Mouse (Mus musculus) spleen, adult 2 months (tissue): ENCODE data around the gene G6pc3. TPM values are rescaled to one million over a fixed set of nuclear protein-coding genes. Genes with fewer than 3 reads are reported as not detected.

Experiments
- DNase-seq, 2 experiments: peaks; one replicate each; pipeline versions ENCODE4 v3.0.0 to v3.0.0-alpha.2; 2012 to 2021; ENCODE audit warnings: low spot score in 2 of 2, low read depth in 1 of 2
- H3K27ac ChIP-seq: fragments of 200-500 bp; 2 replicates; pipeline ENCODE4 v1.5.1; 2012; ENCODE audit warnings: low read length, inconsistent platforms; ENCODE audit not compliant: insufficient read depth
- H3K27me3 ChIP-seq: fragments of 200-500 bp; 2 replicates; pipeline ENCODE4 v1.6.1; 2012; ENCODE audit warnings: mild to moderate bottlenecking, moderate library complexity, low read length, inconsistent platforms; ENCODE audit not compliant: control insufficient read depth, insufficient read depth
- H3K36me3 ChIP-seq: fragments of 200-500 bp; 2 replicates; pipeline ENCODE4 v1.6.1; 2012; ENCODE audit warnings: mild to moderate bottlenecking, low read length, inconsistent platforms; ENCODE audit not compliant: control insufficient read depth, insufficient read depth
- H3K4me1 ChIP-seq: fragments of 200-500 bp; 2 replicates; pipeline ENCODE4 v1.6.1; 2011; ENCODE audit warnings: inconsistent platforms; ENCODE audit not compliant: control insufficient read depth, insufficient read depth, insufficient read length
- H3K4me3 ChIP-seq: fragments of 200-500 bp; 2 replicates; pipeline ENCODE4 v1.5.1; 2011; ENCODE audit warnings: mild to moderate bottlenecking, inconsistent platforms; ENCODE audit not compliant: insufficient read depth, insufficient read length; ENCODE audit errors: extremely low read depth
- CTCF ChIP-seq: fragments of 200-500 bp; IDR thresholded peaks from 2 replicates; pipeline ENCODE4 v1.5.1; 2011; ENCODE audit warnings: mild to moderate bottlenecking, inconsistent platforms; ENCODE audit not compliant: insufficient read depth, insufficient read length, insufficient replicate concordance; ENCODE audit errors: extremely low read depth
- POLR2A ChIP-seq: fragments of 200-500 bp; IDR thresholded peaks from 2 replicates; pipeline ENCODE4 v1.6.1; 2011; ENCODE audit warnings: low read depth, low read length, inconsistent platforms
- WGBS: fragments of 180-500 bp; shearing (Covaris S2); methylation state at CpG from one replicate; pipeline ENCODE4 v1.1.7; 2018; 5-methylcytosine and 5-hydroxymethylcytosine counted together
- polyA plus RNA-seq: library from polyadenylated mRNA; depleted of rRNA; stranded (reverse); fragments of >200 nt; gene quantifications from 2 replicates; pipeline ENCODE4 v1.2.3, GENCODE M21; 2012

G6pc3 gene
- polyA plus RNA-seq, 1 experiment, result 63.9 TPM

DNA sequence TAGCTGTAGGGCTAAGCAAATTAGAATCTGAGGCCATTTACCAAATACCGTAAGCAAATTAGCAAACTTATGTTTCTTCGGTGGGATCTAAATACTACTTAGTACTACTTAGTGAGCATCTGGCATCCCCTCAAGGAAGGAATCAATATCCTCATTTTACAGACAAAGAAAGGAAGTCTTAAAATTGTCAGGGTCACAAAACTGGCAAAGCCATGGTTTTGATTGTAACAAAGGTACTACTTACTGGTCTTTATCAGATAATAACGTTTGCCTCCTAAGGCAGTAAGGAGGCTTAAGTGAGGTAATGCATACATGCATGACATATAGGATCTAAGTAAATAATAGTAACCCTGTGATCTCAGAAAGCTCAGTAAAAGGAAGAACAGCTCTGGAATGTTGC lies 3.7 kb upstream of the G6pc3 start:
- H3K27me3 ChIP-seq, result no peaks in the 10 kb centered on the region
- 44% methylated on average over 3 of the region's 3 CpGs for WGBS
- no peak overlapping the region for H3K27ac ChIP-seq
- peaks cover 4% of the 10 kb centered on the region for H3K4me1 ChIP-seq
- TF ChIP-seq CTCF, result no peak
- TF ChIP-seq POLR2A, result no peak
- peak overlapping the region; percentile 67; the same call in 1 of the 2 replicates for H3K4me3 ChIP-seq
- peaks cover 5% of the 10 kb centered on the region for H3K36me3 ChIP-seq
- no peak for DNase-seq

DNA sequence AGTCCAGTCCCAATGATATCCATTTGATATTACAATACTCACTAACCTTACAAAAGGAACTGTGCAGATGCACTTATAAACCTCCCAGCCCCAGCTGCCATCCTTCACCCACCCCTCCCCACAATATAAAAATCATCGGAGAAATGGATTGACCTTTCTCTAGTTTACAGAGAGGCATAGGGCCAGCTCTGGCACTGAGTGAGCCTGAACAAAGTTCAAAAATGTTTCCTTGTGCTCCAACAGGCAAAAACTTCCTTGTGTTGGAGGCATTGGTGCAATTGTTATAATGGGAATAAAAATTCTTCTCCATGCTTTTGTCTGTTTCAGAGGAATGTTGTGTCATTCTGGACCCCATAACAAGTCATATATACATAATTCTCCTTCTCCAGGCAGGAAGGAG lies 3.2 kb upstream of the G6pc3 start:
- peaks cover 3% of the 10 kb centered on the region for H3K36me3 ChIP-seq
- H3K4me3 ChIP-seq, result no peak overlapping the region
- WGBS, result 91% methylated on average over 1 of the region's 1 CpGs
- H3K4me1 ChIP-seq, result peaks cover 4% of the 10 kb centered on the region
- no peak for DNase-seq
- no peak for TF ChIP-seq CTCF
- TF ChIP-seq POLR2A, result no peak
- H3K27ac ChIP-seq, result no peak overlapping the region
- no peaks in the 10 kb centered on the region for H3K27me3 ChIP-seq

DNA sequence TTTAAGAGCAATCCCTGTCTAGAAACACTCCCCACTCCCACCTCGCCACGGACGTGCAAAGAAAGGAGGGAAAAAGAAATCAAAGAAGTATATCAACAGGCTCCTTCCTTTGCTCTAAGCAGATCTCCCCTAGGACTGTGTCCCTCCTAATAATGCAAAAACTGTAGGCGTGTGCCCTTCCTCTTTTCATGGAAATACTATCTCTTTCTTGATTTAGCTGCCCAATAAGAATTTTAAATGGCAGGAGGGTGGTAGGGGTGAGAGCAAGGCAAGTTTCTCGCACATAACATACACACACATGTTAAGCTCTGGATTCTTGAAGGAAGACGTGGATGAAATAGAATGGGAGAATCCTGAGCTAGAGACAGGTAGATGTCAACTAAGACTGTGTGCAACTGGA lies 440 bp upstream of the G6pc3 start:
- Histone ChIP-seq H3K4me1 (peaks cover 3% of the 10 kb centered on the region), H3K27ac (peak overlapping the region; percentile 52; the same call in 1 of the 2 replicates), H3K4me3 (peak overlapping the region; percentile 70; the same call in 1 of the 2 replicates), H3K36me3 (no peaks in the 10 kb centered on the region; the same call in none of the 2 replicates), H3K27me3 (no peaks in the 10 kb centered on the region)
- 43% methylated on average over 6 of the region's 6 CpGs for WGBS
- no peak for DNase-seq
- TF ChIP-seq CTCF (no peak), POLR2A (no peak)

DNA sequence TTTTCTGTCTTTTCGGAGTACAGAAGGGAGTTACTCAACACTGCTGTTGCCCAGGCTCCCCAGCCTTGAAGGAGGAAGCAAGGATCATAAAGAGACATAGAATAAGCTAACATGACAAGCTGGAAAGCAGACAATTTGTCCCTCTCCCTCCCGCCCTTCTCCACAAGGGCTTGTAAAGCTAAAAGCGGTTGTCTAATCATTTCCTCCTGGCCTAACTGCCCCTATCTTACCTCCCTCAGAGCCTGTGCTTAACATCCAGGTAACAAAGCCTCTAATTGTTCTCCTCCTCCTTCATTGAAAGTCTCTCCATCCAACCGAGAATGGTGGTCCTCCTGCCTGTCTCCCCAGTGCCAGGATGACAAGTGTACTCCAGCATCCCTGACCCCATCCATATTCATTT lies 1.4 kb downstream of the G6pc3 start:
- Histone ChIP-seq H3K27me3 (no peaks in the 10 kb centered on the region), H3K36me3 (peaks cover 11% of the 10 kb centered on the region), H3K4me3 (no peak overlapping the region), H3K4me1 (no peaks in the 10 kb centered on the region; the same call in none of the 2 replicates), H3K27ac (no peak overlapping the region)
- TF ChIP-seq CTCF (no peak), POLR2A (no peak)
- WGBS, result 78% methylated on average over 4 of the region's 4 CpGs
- DNase-seq, result no peak

DNA sequence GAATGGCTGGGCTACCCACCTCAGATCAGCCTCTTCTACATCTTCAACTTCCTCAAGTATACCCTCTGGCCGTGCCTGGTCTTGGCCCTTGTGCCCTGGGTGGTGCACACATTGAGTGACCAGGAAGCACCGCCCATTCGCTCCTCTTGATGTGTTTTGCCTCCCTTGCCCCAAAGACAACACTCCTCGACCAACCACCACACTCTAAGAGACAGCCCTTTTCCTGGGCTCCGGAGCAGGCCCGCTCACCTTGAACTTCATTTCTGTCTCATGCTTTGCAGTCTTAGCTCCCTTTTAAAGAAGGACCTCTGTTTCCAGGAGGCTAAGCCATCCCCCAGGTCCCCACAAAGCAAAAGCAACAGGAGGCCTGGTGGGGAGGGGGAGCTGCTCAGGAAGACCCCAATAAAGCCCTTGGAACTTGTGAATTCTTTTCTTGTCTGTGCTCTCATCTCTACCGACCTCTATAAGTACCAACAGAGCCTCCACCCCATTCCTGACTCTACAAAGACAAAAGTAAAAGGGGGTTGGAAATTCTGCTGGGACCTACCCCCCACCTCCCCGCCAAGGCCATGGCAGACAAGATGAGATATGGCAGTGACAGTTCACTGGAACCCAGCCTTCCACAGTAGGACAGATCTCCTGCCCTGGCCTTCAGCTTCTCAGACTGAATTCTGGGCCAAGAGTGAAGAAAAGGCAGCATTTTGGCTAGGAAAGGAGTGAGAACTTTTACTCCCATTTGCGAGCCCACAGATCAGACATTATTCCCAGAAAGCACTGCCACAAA lies 4.4 kb downstream of the G6pc3 start:
- no peaks in the 10 kb centered on the region for H3K27me3 ChIP-seq
- H3K4me1 ChIP-seq, result no peaks in the 10 kb centered on the region; the same call in none of the 2 replicates
- H3K36me3 ChIP-seq, result peaks cover 28% of the 10 kb centered on the region
- WGBS, result 87% methylated on average over 9 of the region's 9 CpGs
- H3K4me3 ChIP-seq, result no peak overlapping the region
- no peak overlapping the region for H3K27ac ChIP-seq
- TF ChIP-seq POLR2A (no peak), CTCF (no peak)
- no peak for DNase-seq

DNA sequence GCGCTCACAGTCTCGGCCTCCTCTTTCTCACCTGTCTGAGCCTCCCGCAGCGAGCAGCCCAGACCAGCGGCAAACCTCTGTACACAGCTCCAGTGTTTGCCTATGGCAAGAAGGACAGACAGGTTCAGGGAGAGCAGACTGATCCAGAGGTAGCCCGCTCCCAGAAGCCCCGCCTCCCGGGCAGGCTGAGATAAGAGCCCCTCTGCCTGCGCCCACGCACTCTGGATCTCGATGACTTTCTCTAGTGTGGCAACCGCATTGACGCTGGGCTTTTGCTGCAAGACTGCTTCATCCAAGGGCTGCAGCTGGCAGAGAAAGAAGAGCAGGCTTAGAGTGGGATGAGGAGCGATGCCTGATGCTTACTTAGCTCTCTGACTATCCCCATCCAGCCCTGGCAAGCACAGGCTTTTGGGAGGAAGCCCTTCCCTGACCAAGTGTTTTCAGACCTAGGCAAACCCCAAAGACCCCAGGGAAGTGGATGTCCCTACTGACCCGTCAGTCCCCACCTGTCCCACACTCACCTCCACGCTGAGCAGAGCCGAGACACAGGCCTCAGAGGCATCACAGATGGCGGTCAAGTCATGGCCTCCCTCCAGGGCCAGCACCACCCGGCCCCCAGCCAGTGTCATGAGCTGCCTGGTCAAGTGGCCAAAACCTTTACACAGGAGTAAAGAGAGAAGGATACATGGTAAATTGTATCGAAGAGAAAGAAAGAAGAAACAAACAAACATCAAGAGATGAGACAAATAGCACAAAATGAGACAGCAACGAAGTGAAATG lies 6.8 kb downstream of the G6pc3 start:
- Histone ChIP-seq H3K27ac (no peak overlapping the region), H3K4me1 (no peaks in the 10 kb centered on the region), H3K4me3 (no peak overlapping the region), H3K27me3 (no peaks in the 10 kb centered on the region), H3K36me3 (peaks cover 37% of the 10 kb centered on the region)
- DNase-seq, result no peak
- WGBS, result 88% methylated on average over 21 of the region's 21 CpGs
- TF ChIP-seq CTCF, result no peak
- no peak for TF ChIP-seq POLR2A
